Mouse (Mus musculus): Measurements from ENCODE around the gene Tsx.

GRCm38 (mm10) chrX:103427677-103428076 is 13.4 kb downstream of the Tsx start:
- TF ChIP-seq CTCF (IDR thresholded peaks at IDR 0.05; ENCODE audit: low read depth) (no peak), EP300 (IDR thresholded peaks at IDR 0.05; ENCODE audit: low read depth) (no peak)
